Mouse (Mus musculus): ENCODE measurements around the gene Timeless. TPM values are rescaled to one million over a fixed set of nuclear protein-coding genes. Genes with fewer than 3 reads are reported as not detected.

Timeless gene
- polyA plus RNA-seq, 1 experiment, result 4.9 TPM

GRCm38 (mm10) chr10:128302357-128302756, 70.5 kb downstream of the Timeless start:
- Histone ChIP-seq H3K4me3 (peak overlapping the region; percentile 61), H3K27me3 (ENCODE audit: control insufficient read depth, insufficient read depth, insufficient read length) (no peaks in the 10 kb centered on the region), H3ac (ENCODE audit: control insufficient read depth, insufficient read length) (peak overlapping the region; percentile 3), H3K79me2 (ENCODE audit: control insufficient read depth, insufficient read depth) (peaks cover 13% of the 10 kb centered on the region), H3K4me2 (ENCODE audit: low read depth) (peak overlapping the region; percentile 98), H3K36me3 (ENCODE audit: control insufficient read depth, insufficient read depth) (no peaks in the 10 kb centered on the region)
- TF ChIP-seq MAX (IDR thresholded peaks at IDR 0.05; ENCODE audit: low read depth) (no peak), USF1 (IDR thresholded peaks at IDR 0.05; ENCODE audit: low read depth) (no peak), REST (IDR thresholded peaks at IDR 0.05; ENCODE audit: insufficient read depth, insufficient read length) (no peak), MYOG (IDR thresholded peaks at IDR 0.05; ENCODE audit: control insufficient read depth in 1 of 3, insufficient read depth in 1 of 3, insufficient read length in 2 of 3, low read depth in 2 of 3) (no peak), E2F4 (IDR thresholded peaks at IDR 0.05; ENCODE audit: insufficient read depth) (no peak), TCF12 (IDR thresholded peaks at IDR 0.05; ENCODE audit: insufficient read depth, poor library complexity, severe bottlenecking) (no peak), POLR2A (IDR thresholded peaks at IDR 0.05; ENCODE audit: insufficient read length, low read depth) (no peak), CEBPB (IDR thresholded peaks at IDR 0.05; ENCODE audit: insufficient read depth, poor library complexity, severe bottlenecking) (no peak), MYOD1 (IDR thresholded peaks at IDR 0.05; ENCODE audit: control insufficient read depth in 1 of 3, insufficient read length in 2 of 3, low read depth in 2 of 3) (no peak), SRF (IDR thresholded peaks at IDR 0.05; ENCODE audit: control insufficient read depth, insufficient read length, low read depth) (no peak), POLR2AphosphoS2 (IDR thresholded peaks at IDR 0.05; ENCODE audit: insufficient read length, low read depth) (no peak), TCF3 (IDR thresholded peaks at IDR 0.05; ENCODE audit: insufficient read length, low read depth) (no peak)

Other genes starting within 250 kb of the Timeless start
- not detected for gene Hsd17b6, start 224.5 kb upstream of the Timeless start, polyA plus RNA-seq (2012; fragmentation: generic; extraction: Trizol)
- 9.1 TPM for gene Prim1, start 216.9 kb upstream of the Timeless start, polyA plus RNA-seq (2012; fragmentation: generic; extraction: Trizol)
- 870 TPM for gene Naca, start 196.5 kb upstream of the Timeless start, polyA plus RNA-seq (2012; fragmentation: generic; extraction: Trizol)
- gene Ptges3, start 173.1 kb upstream of the Timeless start, polyA plus RNA-seq (2012; fragmentation: generic; extraction: Trizol), result 84.3 TPM
- gene Atp5b, start 148.8 kb upstream of the Timeless start, polyA plus RNA-seq (2012; fragmentation: generic; extraction: Trizol), result 3,270 TPM
- gene Baz2a, start 140.5 kb upstream of the Timeless start, polyA plus RNA-seq (2012; fragmentation: generic; extraction: Trizol), result 12.7 TPM
- 97.3 TPM for gene Rbms2, start 51.8 kb upstream of the Timeless start, polyA plus RNA-seq (2012; fragmentation: generic; extraction: Trizol)
- gene Gls2, start 37.6 kb upstream of the Timeless start, polyA plus RNA-seq (2012; fragmentation: generic; extraction: Trizol), result 1.1 TPM
- 21.8 TPM for gene Spryd4, start 20.3 kb upstream of the Timeless start, polyA plus RNA-seq (2012; fragmentation: generic; extraction: Trizol)
- gene Mip, start 6.2 kb upstream of the Timeless start, polyA plus RNA-seq (2012; fragmentation: generic; extraction: Trizol), result not detected
- gene Apon, start 22.0 kb downstream of the Timeless start, polyA plus RNA-seq (2012; fragmentation: generic; extraction: Trizol), result 0.06 TPM
- gene Apof, start 36.6 kb downstream of the Timeless start, polyA plus RNA-seq (2012; fragmentation: generic; extraction: Trizol), result not detected
- gene Stat2, start 38.5 kb downstream of the Timeless start, polyA plus RNA-seq (2012; fragmentation: generic; extraction: Trizol), result 7.5 TPM
- 0.24 TPM for gene Il23a, start 66.7 kb downstream of the Timeless start, polyA plus RNA-seq (2012; fragmentation: generic; extraction: Trizol)
- gene Pan2, start 71.3 kb downstream of the Timeless start, polyA plus RNA-seq (2012; fragmentation: generic; extraction: Trizol), result 6.2 TPM
- gene Cnpy2, start 90.4 kb downstream of the Timeless start, polyA plus RNA-seq (2012; fragmentation: generic; extraction: Trizol), result 91.8 TPM
- gene Cs, start 105.7 kb downstream of the Timeless start, polyA plus RNA-seq (2012; fragmentation: generic; extraction: Trizol), result 253 TPM
- gene Coq10a, start 136.9 kb downstream of the Timeless start, polyA plus RNA-seq (2012; fragmentation: generic; extraction: Trizol), result 61.2 TPM
- 30.8 TPM for gene Ankrd52, start 145.1 kb downstream of the Timeless start, polyA plus RNA-seq (2012; fragmentation: generic; extraction: Trizol)
- not detected for gene Slc39a5, start 169.2 kb downstream of the Timeless start, polyA plus RNA-seq (2012; fragmentation: generic; extraction: Trizol)
- gene Nabp2, start 179.4 kb downstream of the Timeless start, polyA plus RNA-seq (2012; fragmentation: generic; extraction: Trizol), result 115 TPM
- 35.2 TPM for gene Rnf41, start 179.6 kb downstream of the Timeless start, polyA plus RNA-seq (2012; fragmentation: generic; extraction: Trizol)
- gene Smarcc2, start 227.2 kb downstream of the Timeless start, polyA plus RNA-seq (2012; fragmentation: generic; extraction: Trizol), result 52.5 TPM

Measured in myocyte (in vitro differentiated cells).